Mouse (Mus musculus) forebrain, embryonic 14.5 days (tissue): ENCODE results near the gene Maml3. TPM values are rescaled to one million over a fixed set of nuclear protein-coding genes. Genes with fewer than 3 reads are reported as not detected.

Source experiments
- ATAC-seq: fragments of 200-750 bp; cut with Nextera tagmentation; 2 replicates; pipeline ENCODE4 v1.8.0; 2017; ENCODE audit warnings: mild to moderate bottlenecking, moderate library complexity
- DNase-seq: peaks from one replicate; pipeline ENCODE4 v3.0.0-alpha.2; 2015; ENCODE audit warnings: low spot score
- H3K27ac ChIP-seq: fragments of 300-500 bp; sonication (generic); 2 replicates; pipeline ENCODE4 v1.5.1; 2014; ENCODE audit warnings: low read depth, mild to moderate bottlenecking, control low read depth, low read length, moderate library complexity
- H3K27me3 ChIP-seq: fragments of 300-500 bp; sonication (generic); replicated peaks from 2 replicates; pipeline ENCODE4 v1.6.1; 2014; ENCODE audit warnings: low read length, control low read depth, mixed read lengths; ENCODE audit not compliant: control insufficient read depth, insufficient read depth
- H3K36me3 ChIP-seq: fragments of 300-500 bp; sonication (generic); 2 replicates; pipeline ENCODE4 v1.6.1; 2014; ENCODE audit warnings: low read length, control low read depth; ENCODE audit not compliant: control insufficient read depth, insufficient read depth
- H3K4me1 ChIP-seq: fragments of 300-500 bp; sonication (generic); 2 replicates; pipeline ENCODE4 v1.6.1; 2014; ENCODE audit warnings: antibody characterized with exemption, low read length, control low read depth; ENCODE audit not compliant: control insufficient read depth, insufficient read depth
- H3K4me2 ChIP-seq: fragments of 300-500 bp; sonication (generic); 2 replicates; pipeline ENCODE4 v1.6.1; 2014; ENCODE audit warnings: mild to moderate bottlenecking, control low read depth, low read length
- H3K4me3 ChIP-seq: fragments of 300-500 bp; sonication (generic); 2 replicates; pipeline ENCODE4 v1.5.1; 2014; ENCODE audit warnings: low read depth, low read length, control low read depth
- H3K9ac ChIP-seq: fragments of 300-500 bp; sonication (generic); 2 replicates; pipeline ENCODE4 v1.6.1; 2014; ENCODE audit warnings: mild to moderate bottlenecking, low read length, control low read depth, moderate library complexity
- H3K9me3 ChIP-seq: fragments of 300-500 bp; sonication (generic); replicated peaks from 2 replicates; pipeline ENCODE4 v1.6.1; 2016; ENCODE audit warnings: low read length, control low read depth, mixed read lengths; ENCODE audit not compliant: control insufficient read depth
- WGBS: fragments of 180-500 bp; shearing (Covaris S2); extraction: QIAGEN DNeasy Blood & Tissue Kit; methylation state at CpG from one replicate; pipeline ENCODE4 v1.1.7; 2014; 5-methylcytosine and 5-hydroxymethylcytosine counted together
- polyA plus RNA-seq: library from polyadenylated mRNA; unstranded; fragments of >200 nt; fragmentation: Nextera tagmentation; extraction: Ambion mirVana; gene quantifications from 2 replicates; pipeline ENCODE4 v1.2.1, GENCODE M21; 2014

The Maml3 gene
- polyA plus RNA-seq, 1 experiment from 2014 or later = 4.2 TPM

GRCm38 (mm10) chr3:51674963-51675362 is 429.9 kb downstream of the Maml3 start:
- Histone ChIP-seq H3K9ac (no peak overlapping the region), H3K4me3 (no peak overlapping the region), H3K27me3 (no peaks in the 10 kb centered on the region), H3K4me2 (no peak overlapping the region), H3K27ac (no peak overlapping the region), H3K36me3 (no peaks in the 10 kb centered on the region), H3K9me3 (no peaks in the 10 kb centered on the region), H3K4me1 (no peaks in the 10 kb centered on the region)
- ATAC-seq (no peak), DNase-seq (no peak)
- WGBS = 88% methylated on average over 3 of the region's 3 CpGs

- H3K36me3 ChIP-seq = no peaks in the 10 kb centered on the region
- no peak overlapping the region for H3K27ac ChIP-seq
- 79% methylated on average over 21 of the region's 21 CpGs for WGBS
- no peaks in the 10 kb centered on the region for H3K27me3 ChIP-seq
- H3K4me2 ChIP-seq = no peak overlapping the region
- H3K9ac ChIP-seq = no peak overlapping the region
- H3K4me3 ChIP-seq = no peak overlapping the region
- peak; percentile 23 for DNase-seq
- no peaks in the 10 kb centered on the region for H3K4me1 ChIP-seq
- no peaks in the 10 kb centered on the region for H3K9me3 ChIP-seq
- ATAC-seq = no peak
Observed at GRCm38 (mm10) chr3:51673408-51674086, 431.3 kb downstream of the Maml3 start.

GRCm38 (mm10) chr3:51672631-51673030 is 432.2 kb downstream of the Maml3 start:
- no peaks in the 10 kb centered on the region for H3K4me1 ChIP-seq
- no peak overlapping the region for H3K4me3 ChIP-seq
- no peak overlapping the region for H3K27ac ChIP-seq
- H3K27me3 ChIP-seq = no peaks in the 10 kb centered on the region
- 65% methylated on average over 4 of the region's 4 CpGs for WGBS
- no peak overlapping the region for H3K4me2 ChIP-seq
- no peak for DNase-seq
- no peak for ATAC-seq
- no peak overlapping the region for H3K9ac ChIP-seq
- no peaks in the 10 kb centered on the region for H3K9me3 ChIP-seq
- no peaks in the 10 kb centered on the region for H3K36me3 ChIP-seq

GRCm38 (mm10) chr3:51671071-51671469 is 433.8 kb downstream of the Maml3 start:
- Histone ChIP-seq H3K9me3 (no peaks in the 10 kb centered on the region), H3K36me3 (no peaks in the 10 kb centered on the region), H3K4me1 (no peaks in the 10 kb centered on the region), H3K9ac (no peak overlapping the region), H3K4me3 (no peak overlapping the region), H3K27ac (no peak overlapping the region), H3K4me2 (no peak overlapping the region), H3K27me3 (no peaks in the 10 kb centered on the region)
- DNase-seq (no peak), ATAC-seq (no peak)
- WGBS = 88% methylated on average over 1 of the region's 1 CpGs

- H3K36me3 ChIP-seq = no peaks in the 10 kb centered on the region
- 73% methylated on average over 5 of the region's 5 CpGs for WGBS
- no peaks in the 10 kb centered on the region for H3K4me1 ChIP-seq
- no peak overlapping the region for H3K27ac ChIP-seq
- no peaks in the 10 kb centered on the region for H3K9me3 ChIP-seq
- ATAC-seq (no peak), DNase-seq (no peak)
- H3K4me2 ChIP-seq = no peak overlapping the region
- no peak overlapping the region for H3K4me3 ChIP-seq
- H3K27me3 ChIP-seq = no peaks in the 10 kb centered on the region
- H3K9ac ChIP-seq = no peak overlapping the region
Observed at GRCm38 (mm10) chr3:51670414-51671070, 434.3 kb downstream of the Maml3 start.

GRCm38 (mm10) chr3:51668607-51669006 is 436.3 kb downstream of the Maml3 start:
- no peak for DNase-seq
- H3K9me3 ChIP-seq = no peaks in the 10 kb centered on the region
- WGBS = 44% methylated on average over 2 of the region's 2 CpGs
- H3K9ac ChIP-seq = no peak overlapping the region
- no peaks in the 10 kb centered on the region for H3K36me3 ChIP-seq
- H3K4me1 ChIP-seq = no peaks in the 10 kb centered on the region
- H3K27me3 ChIP-seq = no peaks in the 10 kb centered on the region
- H3K4me2 ChIP-seq = no peak overlapping the region
- ATAC-seq = no peak
- no peak overlapping the region for H3K27ac ChIP-seq
- H3K4me3 ChIP-seq = no peak overlapping the region

- Histone ChIP-seq H3K27me3 (no peaks in the 10 kb centered on the region), H3K36me3 (no peaks in the 10 kb centered on the region), H3K9me3 (no peaks in the 10 kb centered on the region), H3K4me3 (no peak overlapping the region), H3K4me2 (no peak overlapping the region), H3K27ac (no peak overlapping the region), H3K4me1 (no peaks in the 10 kb centered on the region), H3K9ac (no peak overlapping the region)
- DNase-seq (no peak), ATAC-seq (no peak)
- WGBS = 74% methylated on average over 6 of the region's 6 CpGs
Observed at GRCm38 (mm10) chr3:51662557-51662956, 442.3 kb downstream of the Maml3 start.

GRCm38 (mm10) chr3:51661880-51662550 is 442.9 kb downstream of the Maml3 start:
- Histone ChIP-seq H3K9ac (no peak overlapping the region), H3K4me2 (no peak overlapping the region), H3K4me3 (no peak overlapping the region), H3K27ac (no peak overlapping the region), H3K9me3 (no peaks in the 10 kb centered on the region), H3K4me1 (no peaks in the 10 kb centered on the region), H3K36me3 (no peaks in the 10 kb centered on the region), H3K27me3 (no peaks in the 10 kb centered on the region)
- 78% methylated on average over 11 of the region's 11 CpGs for WGBS
- DNase-seq = no peak
- ATAC-seq = no peak

- Histone ChIP-seq H3K4me2 (no peak overlapping the region), H3K4me1 (no peaks in the 10 kb centered on the region), H3K27me3 (no peaks in the 10 kb centered on the region), H3K9me3 (no peaks in the 10 kb centered on the region), H3K9ac (no peak overlapping the region), H3K36me3 (no peaks in the 10 kb centered on the region), H3K27ac (no peak overlapping the region), H3K4me3 (no peak overlapping the region)
- DNase-seq = no peak
- no peak for ATAC-seq
- WGBS = 82% methylated on average over 5 of the region's 5 CpGs
Observed at GRCm38 (mm10) chr3:51661376-51661775, 443.5 kb downstream of the Maml3 start.
